Mouse (Mus musculus): ENCODE results near the gene Zwilch.

The Zwilch gene

GRCm38 (mm10) chr9:64105301-64105700, 67.6 kb downstream of the Zwilch start:
- DNase-seq (ENCODE audit: low spot score in 2 of 2), result peak; percentile 52 to 56

- peak; percentile 42 to 63 for DNase-seq (ENCODE audit: low spot score in 2 of 2)
Observed at GRCm38 (mm10) chr9:64100442-64100841, 72.5 kb downstream of the Zwilch start.

GRCm38 (mm10) chr9:64098282-64098681, 74.6 kb downstream of the Zwilch start:
- DNase-seq (ENCODE audit: low spot score in 2 of 2), result no peak

DNA sequence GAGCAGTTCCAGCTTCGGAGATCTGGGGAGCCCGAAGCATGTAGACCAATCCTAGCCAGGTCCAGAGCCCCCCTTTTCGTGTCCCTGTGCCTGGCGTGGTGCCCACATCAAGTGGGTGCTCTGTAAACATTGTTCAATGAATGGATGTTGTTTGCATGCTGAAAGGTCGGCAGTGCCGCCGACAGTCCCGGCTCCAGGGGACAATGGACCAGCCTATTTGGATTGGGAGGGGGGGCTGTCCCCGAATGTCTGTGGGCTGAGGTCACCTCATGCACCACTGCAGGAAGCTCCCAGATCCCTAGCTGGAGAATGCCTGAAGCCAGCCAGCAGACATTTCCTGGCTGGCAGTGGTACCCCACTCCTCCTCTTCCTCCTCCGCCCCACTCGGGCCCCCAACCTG, 78.8 kb downstream of the Zwilch start:
- DNase-seq (ENCODE audit: low spot score in 2 of 2), result peak; percentile 18 to 32

DNA sequence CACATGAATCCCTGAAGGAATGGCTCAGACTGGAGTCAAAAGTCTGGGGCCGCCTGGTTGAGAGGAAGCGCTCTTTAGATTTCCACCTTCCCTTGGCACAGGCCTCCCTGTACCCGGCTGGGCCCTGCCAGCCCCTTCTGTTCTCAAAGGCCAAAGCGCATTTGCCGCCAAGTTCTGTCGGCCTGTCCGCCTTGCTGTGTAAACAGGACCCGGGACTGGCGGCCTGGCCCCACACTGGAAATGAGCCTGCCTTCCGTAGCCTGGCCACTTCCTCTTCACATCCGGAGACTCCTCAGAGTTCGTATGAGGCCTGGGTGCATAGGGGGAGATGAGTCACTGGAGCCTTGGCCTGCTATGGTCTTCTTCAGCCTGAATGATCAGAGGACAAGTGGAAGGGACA, 83.9 kb downstream of the Zwilch start:
- peak; percentile 67 to 75 for DNase-seq (ENCODE audit: low spot score in 2 of 2)

- DNase-seq (ENCODE audit: low spot score in 2 of 2), result no peak
Observed at GRCm38 (mm10) chr9:64088346-64088745, 84.6 kb downstream of the Zwilch start.

DNA sequence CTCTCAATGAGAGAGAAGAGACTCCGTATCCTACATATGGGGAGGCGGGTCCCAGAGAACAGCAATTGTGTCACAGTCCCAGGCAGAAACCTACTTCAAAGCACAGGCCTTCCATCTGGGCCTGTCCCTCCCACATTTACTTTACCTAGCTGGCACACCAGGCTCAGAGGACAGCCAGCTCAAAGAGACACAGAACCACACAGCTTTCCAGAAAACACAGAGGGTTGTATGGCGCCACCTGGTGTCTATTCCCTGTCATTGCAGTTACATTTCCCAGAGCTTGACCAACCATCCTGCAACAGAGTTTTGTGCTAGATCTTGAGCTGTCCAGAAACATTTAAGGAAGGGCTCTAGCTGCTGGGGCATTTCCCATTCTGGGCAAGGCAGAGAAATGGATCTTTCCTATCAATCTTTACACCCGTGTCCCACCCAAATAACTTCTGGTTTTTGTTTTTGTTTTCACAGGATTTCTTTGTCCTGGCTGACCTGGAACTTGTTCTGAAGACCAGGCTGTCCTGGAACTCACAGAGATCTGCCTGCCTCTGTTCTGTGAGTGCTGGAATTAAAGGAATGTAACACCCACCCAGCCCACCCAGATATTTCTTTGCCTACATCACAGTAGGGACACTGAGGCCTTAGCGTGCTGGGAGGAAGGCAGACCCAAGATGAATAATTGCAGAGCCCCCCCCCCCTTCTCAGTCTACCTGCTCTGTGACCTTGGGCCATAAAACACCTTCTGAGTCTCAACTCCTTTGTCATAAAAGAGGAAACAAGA, 85.3 kb downstream of the Zwilch start:
- peak; percentile 55 to 79 for DNase-seq (ENCODE audit: low spot score in 2 of 2)
